Mouse (Mus musculus) thymus, adult 18-20 months (tissue): ENCODE measurements at regions not wholly inside any gene's neighbourhood (a gene's known extent, or its start where the extent isn't known, plus 50 kb on each side); places are given as distances from the start of the nearest gene placed in this dataset.
A peak's percentile ranks its signal among the peaks of the same experiment; 100 is the strongest.

Experiments used
- DNase-seq, 2 experiments: peaks; one replicate each; pipeline ENCODE4 v3.0.0; 2022; ENCODE audit warnings: mixed read lengths in 2 of 2

DNA sequence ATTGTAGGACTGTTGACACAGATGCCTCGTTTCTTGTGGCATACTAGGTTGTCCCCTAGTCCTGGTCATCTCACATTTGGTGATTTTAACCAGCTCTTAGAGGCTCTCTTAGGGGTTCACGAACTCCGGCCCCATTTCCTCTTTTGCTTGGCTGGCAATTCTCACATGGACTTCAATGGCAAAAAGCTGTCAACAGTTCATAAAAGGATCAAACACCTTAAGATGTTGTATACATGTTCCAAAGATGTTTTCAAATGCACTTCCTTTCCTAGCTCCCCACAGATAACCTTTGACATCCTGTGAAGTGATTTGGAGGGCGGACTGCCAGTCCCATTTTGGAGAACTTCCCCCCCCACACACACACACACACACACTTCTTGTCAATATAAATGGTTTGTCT is 153.7 kb upstream of the Rpl34 start:
- no peak for DNase-seq

DNA sequence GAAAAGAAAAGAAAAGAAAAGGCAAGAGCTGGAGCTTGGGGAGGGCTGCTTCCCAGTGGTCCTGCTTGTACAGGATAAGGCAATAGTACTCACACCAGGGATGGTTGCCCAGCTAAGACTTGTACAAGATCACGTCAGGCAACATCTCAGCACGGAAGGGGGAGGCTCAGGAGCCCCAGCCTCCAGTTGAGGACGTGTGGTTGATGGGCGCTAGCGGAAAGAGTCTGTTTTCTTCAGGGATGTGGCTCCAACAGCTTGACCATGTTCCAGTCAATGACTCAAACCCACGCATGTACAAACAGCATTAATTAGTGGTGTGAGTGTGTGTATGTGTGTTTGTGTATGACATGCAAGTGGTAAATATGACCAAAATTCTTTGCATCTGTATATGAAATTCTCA is 153.1 kb upstream of the Rpl34 start:
- DNase-seq, result no peak

DNA sequence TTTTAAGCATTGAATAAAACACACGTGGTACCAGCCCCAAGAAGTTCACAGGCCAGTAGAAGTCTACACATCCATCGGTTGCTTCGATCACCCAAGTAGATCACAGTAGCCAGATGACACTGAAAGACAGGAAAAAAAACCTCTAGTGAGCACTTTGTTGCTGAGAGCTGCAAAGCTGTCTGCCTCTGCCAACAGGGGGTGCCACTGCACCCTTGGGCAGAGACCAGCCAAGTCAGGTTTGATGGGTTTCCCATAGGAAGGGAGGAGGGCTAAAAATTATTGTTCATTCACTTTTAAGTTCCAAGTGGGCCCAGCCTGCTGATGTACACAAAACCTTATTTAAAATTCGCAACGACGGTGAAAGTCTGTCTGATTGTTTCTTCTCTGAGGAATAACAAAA is 150.3 kb upstream of the Rpl34 start:
- no peak for DNase-seq

DNA sequence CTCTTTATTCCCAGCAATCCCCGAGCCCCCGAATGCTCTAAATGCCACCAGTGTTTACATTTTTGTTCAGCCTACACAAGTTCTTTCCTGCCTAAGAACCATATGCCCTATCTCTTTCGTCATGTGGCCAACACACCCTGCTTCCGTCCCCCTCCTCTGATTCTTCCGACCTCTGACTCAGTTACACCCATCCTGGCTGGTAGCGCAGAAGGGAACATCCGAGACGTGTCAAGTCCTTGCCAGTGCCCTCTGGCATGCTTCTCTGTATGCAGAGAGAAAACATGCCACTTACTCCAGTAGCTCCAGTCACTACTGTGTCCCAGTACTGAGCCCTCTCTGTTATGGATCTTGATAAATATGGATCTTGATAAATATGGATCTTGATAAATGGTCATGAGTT is 149.3 kb upstream of the Rpl34 start:
- no peak for DNase-seq

DNA sequence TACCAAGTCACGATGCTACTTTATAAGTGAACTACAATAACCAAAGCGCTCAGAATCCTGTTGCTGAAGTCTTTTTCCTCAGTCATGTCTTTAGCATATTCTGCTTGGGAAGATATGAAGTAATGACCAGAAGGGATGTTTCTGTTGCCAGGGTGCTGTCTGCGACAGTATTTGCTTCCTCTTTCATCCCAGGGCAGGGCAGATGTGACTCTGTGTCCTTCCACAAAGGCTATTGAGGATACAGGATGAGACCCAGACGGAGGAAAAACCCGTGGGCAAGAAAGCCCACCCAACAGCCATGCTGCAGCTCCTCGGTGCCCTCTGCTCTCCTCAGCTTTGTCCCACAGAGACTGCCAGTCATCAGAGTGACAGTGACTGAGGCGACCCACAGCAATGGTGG is 148.6 kb upstream of the Rpl34 start:
- DNase-seq, result no peak

DNA sequence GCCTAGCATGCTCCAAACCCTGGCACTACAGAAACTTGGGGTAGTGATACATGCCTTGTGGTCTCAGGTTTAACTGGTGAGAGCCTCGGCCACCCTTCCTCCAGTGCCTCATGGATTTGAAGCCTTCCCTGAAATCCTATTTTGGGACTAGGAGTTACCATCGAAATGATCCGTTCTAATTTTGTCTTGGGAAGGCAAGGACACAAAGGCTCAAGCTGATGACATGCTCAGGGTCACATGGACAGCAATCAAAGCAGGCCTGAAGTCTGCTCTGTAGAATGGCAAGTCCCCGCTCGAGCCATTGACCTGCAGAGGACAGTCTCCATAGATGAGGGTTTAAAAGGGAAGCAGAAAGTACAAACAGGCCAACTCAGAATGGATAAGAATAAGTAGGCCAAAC is 147.8 kb upstream of the Rpl34 start:
- no peak for DNase-seq

DNA sequence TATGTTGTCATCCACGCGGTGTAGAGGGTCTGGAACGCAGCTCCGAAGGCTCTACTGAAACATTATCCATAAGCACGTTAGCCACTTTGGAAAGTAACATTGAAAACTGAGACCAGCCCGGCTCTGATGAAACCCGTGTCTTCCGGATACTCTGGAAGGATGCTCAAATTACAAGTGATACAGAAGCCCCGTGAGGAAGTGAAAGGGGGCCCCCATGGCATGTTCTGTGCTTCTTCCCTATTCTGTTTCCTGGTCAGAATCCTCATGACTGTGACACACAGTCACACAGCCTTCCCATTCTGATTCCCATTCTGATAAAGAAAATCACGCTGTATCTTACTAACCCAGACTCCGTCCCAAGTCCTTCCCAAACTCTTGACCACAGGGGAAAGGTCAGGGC is 143.5 kb upstream of the Rpl34 start:
- no peak for DNase-seq

DNA sequence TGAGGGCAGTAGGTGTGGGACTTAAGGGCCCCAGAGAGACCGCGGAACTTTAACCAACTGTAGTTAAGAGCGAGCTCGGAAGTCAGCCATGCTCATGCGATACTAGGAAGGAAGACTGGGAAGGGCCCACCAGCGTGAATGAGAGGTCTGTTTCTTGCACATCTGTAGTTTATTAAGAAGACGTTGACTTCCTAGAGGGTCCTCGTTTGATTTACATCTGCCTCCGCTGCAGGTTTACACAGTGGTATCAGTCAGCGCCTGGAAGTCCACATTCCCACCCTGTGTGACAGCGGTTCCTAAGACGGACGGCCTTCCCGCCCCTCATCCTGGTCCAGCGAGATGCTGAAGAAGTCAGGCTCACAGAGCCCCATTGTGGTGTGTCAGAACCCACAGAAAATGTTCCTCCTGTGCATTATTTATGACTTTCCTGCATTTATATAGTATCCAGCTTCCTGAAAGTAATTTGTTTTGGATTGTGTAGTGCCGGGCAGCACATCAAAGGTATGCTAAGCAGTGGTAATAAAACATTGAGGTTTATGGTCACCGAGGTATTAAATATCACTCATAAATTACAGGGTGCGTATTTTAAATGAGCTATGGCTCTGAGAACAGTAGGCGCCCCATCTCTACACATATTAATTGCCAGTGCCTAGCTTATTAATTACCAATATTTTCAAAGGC is 136.9 kb upstream of the Rpl34 start:
- DNase-seq, result no peak

DNA sequence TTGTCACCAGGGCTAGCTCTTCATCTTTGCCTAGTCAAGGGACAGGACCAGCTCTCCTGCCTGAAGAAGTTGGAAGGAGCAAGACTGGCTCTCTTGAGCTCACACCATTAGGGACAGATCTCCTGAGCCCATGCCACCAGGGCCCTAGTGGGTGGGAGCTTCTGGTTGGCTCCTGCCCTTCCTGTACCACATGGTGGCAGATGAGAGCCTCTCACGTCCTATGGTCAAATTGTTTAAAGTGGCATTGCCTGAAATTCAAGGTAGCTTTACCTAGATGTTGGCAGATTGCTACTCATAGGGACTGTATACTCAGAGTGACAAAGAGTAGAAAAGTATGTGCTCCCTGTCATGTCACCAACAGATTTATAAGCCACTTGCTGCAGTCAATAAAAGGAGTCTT is 134.6 kb upstream of the Rpl34 start:
- no peak for DNase-seq

DNA sequence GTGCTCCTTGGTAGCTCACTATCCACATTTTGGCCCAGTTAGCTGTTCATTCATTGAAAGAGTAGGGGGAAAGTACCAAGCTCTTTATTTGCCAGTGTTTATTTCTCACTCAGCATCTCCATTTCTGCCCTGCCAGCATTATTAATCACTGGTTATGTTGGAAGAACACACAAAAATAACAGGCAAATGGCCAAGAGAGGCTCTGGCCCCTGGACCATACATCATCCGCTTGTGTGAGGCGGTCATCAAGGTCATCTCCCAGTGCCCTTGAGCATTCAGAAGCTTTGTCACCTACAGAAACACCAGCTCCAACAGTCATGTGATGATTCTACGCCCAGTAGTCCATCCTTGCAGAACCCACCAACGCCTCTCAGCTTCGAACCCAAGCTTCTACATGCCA is 133.2 kb upstream of the Rpl34 start:
- DNase-seq, result no peak

DNA sequence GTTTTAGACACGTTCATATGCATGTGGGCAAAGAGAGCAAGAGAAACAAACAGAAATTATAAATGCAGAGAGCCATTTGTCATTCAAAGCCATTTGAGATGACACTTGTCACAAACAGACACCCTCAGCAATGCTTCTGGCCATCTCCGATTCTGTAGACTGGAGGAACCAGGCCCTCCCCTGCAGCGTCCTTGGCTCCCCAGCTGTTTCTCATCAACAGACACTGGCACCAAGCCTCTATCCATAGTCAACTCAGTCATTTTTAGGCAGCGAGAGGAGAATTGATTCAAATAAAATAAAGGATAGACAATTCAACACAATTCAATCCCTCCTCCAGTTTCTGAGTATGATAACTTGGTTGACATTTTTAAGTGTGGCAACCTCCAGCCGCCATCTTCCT is 130.1 kb upstream of the Rpl34 start:
- no peak for DNase-seq

DNA sequence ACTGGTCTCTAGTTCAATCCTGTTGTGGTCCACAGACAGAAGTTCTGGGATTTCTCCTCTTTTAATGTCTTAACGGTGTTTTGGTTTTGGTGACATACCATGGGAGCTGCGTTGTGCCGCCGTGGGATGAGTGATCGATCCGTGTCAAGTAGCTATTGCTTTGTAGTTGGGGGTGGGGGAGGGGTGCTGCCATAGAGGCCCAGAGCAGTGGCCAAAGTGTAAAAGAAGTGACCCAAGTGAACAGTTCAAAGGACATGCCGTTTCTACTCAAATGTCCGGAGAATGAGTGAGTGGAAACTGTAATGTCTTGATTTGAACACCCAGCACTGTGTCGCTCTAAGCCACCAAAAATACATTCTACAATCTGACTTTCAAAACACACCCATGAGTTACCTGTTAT is 123.7 kb upstream of the Rpl34 start:
- no peak for DNase-seq

DNA sequence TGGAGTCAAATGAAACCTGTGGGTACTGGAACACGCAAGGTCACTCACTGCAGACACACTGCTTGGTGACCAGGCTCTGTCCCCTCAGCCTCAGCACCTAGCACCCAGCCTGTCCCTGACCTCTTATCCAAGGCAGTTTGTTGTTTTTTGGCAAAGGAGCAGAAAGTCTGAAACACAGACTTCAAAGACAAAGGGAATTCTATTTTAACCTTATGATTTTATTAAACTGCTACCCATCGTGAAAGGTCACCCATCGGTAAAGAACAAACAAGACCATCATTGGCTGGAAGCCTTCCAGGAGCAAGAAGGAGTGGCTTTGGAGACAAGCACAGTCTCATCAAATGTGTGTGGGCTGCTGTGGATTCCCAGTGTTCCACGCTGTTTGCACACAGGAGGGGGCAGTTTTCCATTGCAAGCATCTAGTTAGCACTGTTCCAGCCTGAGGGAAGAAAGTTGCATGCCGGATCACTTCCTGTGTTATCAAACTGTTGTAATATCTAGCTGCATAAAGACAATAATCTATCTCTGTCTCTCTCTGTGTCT is 120.6 kb upstream of the Rpl34 start:
- no peak for DNase-seq

DNA sequence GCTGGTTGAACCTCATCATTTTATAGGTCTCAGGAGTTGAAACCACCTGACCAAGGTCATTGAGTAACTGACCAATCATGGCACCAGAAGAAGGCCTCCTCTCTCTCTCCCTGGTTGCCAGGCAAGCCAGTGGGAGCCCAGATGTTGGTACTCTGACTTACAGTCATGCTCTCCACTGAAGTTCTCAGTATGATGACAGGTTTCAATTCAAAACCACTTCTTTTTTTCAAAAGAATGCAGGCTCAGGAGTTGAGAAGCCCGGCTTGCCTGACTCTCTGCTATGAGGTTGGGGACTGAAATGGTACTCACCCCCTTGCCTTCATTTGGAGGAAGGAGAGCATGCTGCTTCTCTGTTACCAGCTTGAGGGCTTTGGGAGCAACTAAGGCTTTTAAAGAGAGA is 111.6 kb upstream of the Rpl34 start:
- no peak for DNase-seq

DNA sequence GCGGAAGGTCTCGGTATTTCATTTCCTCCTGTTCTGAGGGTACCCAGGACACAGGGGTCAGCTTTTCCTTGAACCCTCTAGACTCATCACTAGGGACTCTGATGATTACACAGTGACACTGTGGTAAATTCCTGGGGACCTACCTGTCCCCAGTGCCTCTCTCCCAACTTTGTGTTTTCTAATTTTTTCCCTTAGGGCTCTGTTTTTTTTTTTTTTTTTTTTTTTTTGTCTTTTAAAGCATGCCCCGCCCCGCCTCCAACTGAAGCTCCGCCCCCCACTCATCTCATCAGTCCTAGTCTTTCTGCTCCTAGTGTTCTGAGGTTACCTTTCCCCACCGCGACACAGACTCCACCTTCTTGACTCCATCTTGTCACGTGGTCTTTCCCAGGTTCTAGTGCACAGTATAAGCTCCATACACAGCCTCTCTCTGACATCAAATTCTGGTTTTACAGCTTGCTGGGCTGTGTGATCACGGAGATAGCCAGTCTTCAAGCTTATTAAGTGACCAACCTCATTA is 109.8 kb upstream of the Rpl34 start:
- no peak for DNase-seq

DNA sequence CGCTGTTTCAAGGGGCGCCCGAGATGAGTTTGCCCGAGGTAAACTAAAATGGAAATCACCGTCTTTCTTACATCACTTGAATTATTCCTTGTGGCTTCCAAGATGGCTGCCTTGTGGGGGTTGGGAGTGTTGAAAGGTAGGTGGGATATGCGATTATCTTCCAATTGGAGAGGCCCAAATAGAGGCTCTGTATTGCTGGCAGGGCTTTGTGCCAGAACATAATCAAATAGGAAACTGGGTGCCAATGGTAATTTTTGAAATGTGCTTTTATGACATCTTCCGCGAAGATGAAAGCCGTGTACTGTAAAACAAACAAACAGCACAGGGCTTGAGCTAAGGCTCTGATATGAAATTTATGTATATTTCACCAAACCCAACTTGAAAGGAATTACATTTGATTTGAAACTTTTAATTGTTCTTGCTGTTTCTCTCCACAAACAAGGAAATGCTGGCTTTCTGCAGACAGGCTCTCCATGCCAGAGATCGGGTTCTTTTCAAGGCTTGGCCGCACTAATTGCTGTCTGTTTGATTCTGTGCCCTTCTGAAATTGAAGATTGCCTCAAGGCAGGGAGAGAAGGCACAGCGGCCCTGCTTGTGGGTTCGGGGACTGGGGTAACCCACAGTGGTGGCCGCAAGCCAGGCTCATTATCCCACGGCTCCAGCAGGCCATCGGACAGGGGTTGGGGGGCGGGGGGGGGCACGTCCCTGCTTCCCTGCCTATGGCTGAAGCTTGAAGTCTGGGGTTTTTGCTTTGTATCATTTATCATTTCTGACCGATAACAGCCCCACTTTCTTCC is 108.6 kb upstream of the Rpl34 start:
- DNase-seq, result no peak

DNA sequence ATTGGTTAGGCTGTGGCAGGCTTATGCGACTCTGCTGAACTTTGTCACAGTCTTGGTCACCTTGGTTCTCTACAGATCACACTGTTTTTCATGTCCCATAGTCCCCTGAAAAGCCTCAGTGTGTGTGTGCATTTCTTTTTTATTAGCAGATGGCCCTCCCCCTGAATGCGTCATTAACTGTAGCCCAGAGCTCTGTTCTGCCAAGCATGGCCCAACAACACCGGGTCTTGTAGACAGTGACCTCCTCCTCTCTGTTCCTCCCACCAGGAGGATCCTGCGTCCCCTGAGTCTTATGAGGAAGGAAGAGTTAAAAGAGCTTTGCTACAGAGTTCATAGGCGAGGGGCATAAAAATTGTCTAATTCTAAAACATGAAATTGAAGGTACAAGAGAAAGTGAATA is 103.5 kb upstream of the Rpl34 start:
- no peak for DNase-seq

DNA sequence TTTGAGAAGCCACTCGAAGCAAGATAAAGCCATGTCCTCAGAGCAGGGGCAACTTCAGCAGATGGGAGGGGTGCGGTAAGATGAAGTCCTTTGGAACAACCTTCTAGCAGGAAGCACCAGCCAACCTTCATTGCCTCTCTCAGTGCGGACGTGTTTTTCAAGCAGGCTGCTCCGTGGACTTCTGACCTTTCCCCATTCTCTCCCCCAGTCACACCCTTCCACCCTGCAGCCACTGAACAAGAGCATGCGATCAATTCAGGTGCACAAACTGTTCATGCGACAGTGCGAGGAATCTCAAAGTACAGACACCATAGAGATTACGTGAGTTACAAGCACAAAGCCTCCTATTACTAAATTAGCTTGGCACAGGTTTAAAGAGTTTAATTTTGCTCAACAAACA is 102.9 kb upstream of the Rpl34 start:
- no peak for DNase-seq

DNA sequence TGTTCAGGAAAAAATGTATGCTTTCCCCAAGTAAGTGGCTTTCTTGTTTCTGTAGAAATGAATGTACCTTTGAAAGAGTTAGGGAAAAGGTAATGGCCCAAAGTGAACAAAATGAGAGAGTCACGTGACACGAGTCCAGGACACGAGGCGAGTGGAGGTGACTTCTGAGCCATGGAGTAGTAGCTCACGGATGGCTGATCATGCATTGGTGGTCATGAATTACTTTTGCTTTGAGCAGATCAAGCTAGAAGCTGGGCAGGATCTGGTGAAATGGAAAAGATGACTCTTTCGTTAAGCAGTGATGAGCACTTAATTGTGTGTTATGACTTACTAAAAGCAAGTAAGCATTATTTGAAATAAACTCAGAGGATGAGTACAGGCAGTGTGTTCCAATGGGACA is 101.6 kb upstream of the Rpl34 start:
- DNase-seq, result no peak

DNA sequence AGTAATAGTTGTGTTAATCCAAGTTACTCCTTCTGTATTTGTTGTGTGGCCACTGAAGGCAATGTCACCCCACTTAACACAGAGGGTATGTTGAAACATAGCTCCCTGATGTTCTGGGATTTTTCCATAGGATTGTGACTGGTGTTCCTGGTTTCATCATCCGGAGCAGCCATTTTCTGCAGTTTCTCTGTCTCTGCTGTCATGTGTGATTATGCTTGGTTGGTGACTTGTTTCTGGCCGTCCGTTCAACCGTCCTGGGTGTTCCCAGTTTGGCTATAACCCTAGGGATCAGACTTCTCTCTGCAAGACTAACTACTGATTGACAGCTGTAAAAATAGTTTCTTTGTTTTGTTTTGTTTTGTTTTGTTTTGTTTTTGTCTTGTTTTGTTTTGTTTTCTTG is 98.1 kb upstream of the Rpl34 start:
- no peak for DNase-seq

DNA sequence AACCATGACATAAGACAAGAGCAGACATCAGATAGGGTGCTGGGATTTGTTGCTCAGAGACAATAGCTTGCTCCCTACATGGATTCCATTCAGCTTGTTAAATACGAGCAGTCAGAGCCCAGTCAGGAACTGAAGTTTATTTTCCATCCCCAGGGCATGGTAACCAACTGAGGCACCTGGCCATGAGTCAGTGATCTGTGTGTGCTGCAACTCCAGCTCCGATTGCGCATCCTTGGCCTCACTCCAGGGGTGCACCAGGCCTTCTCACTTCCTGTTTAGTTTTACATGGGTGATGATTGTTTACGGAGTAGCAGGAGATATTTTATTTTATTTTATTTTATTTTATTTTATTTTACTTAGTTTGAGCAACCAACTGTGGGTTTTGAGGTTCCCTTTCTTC is 97.7 kb upstream of the Rpl34 start:
- DNase-seq, result no peak

DNA sequence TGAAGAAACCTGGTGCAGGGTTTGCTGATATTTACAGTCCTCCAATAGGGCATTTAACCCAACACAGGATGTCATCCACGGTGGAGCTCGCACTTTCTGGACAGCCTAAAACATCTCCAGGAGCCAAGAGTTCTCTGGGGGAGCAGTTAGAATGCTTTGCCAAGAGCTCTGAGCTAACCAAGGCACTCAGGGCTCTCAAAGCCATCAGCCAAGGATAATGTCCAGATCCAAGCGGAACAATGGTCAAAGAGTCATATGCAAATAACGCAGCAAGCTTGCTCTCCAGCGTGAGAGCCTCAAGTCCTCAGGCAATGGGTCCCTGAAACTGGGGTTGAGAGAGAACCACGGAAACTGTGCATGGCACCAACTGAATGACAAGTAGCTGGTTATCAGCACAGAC is 96.8 kb upstream of the Rpl34 start:
- DNase-seq, result no peak

DNA sequence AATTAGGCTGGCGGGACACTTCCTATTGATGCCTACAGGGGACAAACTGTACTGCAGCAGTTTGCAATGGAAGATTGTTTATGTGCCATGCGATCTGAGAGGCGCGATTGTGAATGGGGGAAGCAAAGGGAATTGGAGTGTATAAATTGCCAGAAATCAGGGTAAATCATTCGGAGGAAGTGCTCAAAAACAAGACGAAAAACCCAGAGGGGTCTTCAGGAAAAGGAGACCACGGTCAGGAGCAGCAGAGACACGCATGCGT is 89.6 kb upstream of the Rpl34 start:
- DNase-seq, result no peak

DNA sequence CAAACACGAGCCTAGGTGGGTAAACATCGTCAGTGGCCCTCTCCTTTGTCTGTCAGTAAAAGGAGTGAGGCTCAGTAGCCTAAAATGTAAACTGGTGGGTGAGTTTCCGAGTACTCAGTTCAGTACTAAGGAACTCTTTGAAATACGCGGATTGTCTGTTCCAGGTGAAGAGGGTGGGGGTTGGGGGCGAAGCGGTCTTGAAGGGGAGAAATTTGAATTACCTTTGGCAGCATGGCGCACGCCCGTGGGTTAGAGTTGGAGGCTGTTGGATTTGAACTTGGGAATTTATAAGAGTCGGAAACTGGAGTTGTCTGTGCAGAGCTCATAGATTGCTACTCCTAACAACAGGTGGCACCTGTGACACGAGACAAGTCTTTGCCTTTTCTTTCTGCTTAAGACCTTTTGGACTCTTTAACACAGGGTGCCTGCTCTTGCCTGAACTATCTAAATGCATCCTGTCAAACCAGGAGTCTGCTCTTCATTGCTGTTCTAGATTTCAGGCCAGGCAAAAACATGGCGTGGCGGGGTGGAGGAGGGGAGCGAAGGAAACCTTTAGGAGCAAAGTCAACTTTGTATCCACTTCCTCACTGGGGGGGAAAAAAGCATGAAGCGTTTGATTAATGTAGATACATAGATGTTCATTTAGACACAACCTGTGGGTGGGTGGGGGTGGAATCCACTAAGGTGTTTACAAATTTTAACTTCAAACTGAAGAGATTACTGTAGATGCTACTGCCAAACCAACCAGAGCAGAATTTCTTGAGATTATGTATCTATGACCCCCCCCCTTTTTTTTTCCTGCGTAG is 89.0 kb upstream of the Rpl34 start:
- peak; percentile 13 to 48 for DNase-seq
